Mouse (Mus musculus) lung, postnatal 25 days (tissue): ENCODE measurements around the gene Smarcb1.

Experiments used
- DNase-seq: peaks from one replicate; pipeline ENCODE4 v3.0.0; 2022; ENCODE audit warnings: low spot score

Gene Smarcb1

GRCm38 (mm10) chr10:75932891-75933290 is 11.5 kb upstream of the Smarcb1 start, which contains the start of gene Chchd10:
Chchd10 (plus strand) TSS chr10:75933130.
- no peak for DNase-seq

- DNase-seq, result no peak
These were observed 10.8 kb upstream of the Smarcb1 start for GRCm38 (mm10) chr10:75932081-75932678.

- DNase-seq, result no peak
These were observed 9.9 kb upstream of the Smarcb1 start for GRCm38 (mm10) chr10:75931311-75931710.

- no peak for DNase-seq
These were observed 8.9 kb upstream of the Smarcb1 start for GRCm38 (mm10) chr10:75930304-75930703.

GRCm38 (mm10) chr10:75926396-75926795 is 5.0 kb upstream of the Smarcb1 start:
- DNase-seq, result no peak

GRCm38 (mm10) chr10:75924324-75924723 is 2.9 kb upstream of the Smarcb1 start:
- no peak for DNase-seq

- no peak for DNase-seq
These were observed 526 bp upstream of the Smarcb1 start for GRCm38 (mm10) chr10:75921726-75922560.

- DNase-seq, result peak; percentile 59
These were observed 2.4 kb downstream of the Smarcb1 start for GRCm38 (mm10) chr10:75919026-75919425.

- DNase-seq, result no peak
These were observed 4.6 kb downstream of the Smarcb1 start for GRCm38 (mm10) chr10:75916840-75917239.

- DNase-seq, result peak; percentile 37
These were observed 5.9 kb downstream of the Smarcb1 start for GRCm38 (mm10) chr10:75915557-75915956.

- no peak for DNase-seq
These were observed 8.3 kb downstream of the Smarcb1 start for GRCm38 (mm10) chr10:75913013-75913589.

GRCm38 (mm10) chr10:75910698-75911097 is 10.7 kb downstream of the Smarcb1 start:
- no peak for DNase-seq

GRCm38 (mm10) chr10:75906882-75907281 is 14.5 kb downstream of the Smarcb1 start:
- DNase-seq, result no peak

GRCm38 (mm10) chr10:75904391-75904790 is 17.0 kb downstream of the Smarcb1 start:
- no peak for DNase-seq

- DNase-seq, result peak; percentile 54
These were observed 22.6 kb downstream of the Smarcb1 start for GRCm38 (mm10) chr10:75898846-75899245.

- no peak for DNase-seq
These were observed 23.3 kb downstream of the Smarcb1 start for GRCm38 (mm10) chr10:75898039-75898564.

- DNase-seq, result peak; percentile 77
These were observed 24.0 kb downstream of the Smarcb1 start for GRCm38 (mm10) chr10:75897373-75897772.

- no peak for DNase-seq
These were observed 25.2 kb downstream of the Smarcb1 start for GRCm38 (mm10) chr10:75896208-75896607.

- no peak for DNase-seq
These were observed 25.7 kb downstream of the Smarcb1 start for GRCm38 (mm10) chr10:75895730-75896129.

GRCm38 (mm10) chr10:75894601-75895000 is 26.8 kb downstream of the Smarcb1 start:
- no peak for DNase-seq

- DNase-seq, result peak; percentile 96
These were observed 28.2 kb downstream of the Smarcb1 start, which contains the start of gene Derl3 for GRCm38 (mm10) chr10:75893089-75893750. Derl3 (plus strand) TSS chr10:75893413.
